Mouse (Mus musculus) spleen, adult 2 months (tissue): ENCODE data around the gene Gm45234. TPM values are rescaled to one million over a fixed set of nuclear protein-coding genes. Genes with fewer than 3 reads are reported as not detected.

Source experiments
- DNase-seq, 2 experiments: peaks; one replicate each; pipeline versions ENCODE4 v3.0.0 to v3.0.0-alpha.2; 2012 to 2021; ENCODE audit warnings: low spot score in 2 of 2, low read depth in 1 of 2
- H3K27ac ChIP-seq: fragments of 200-500 bp; 2 replicates; pipeline ENCODE4 v1.5.1; 2012; ENCODE audit warnings: low read length, inconsistent platforms; ENCODE audit not compliant: insufficient read depth
- H3K27me3 ChIP-seq: fragments of 200-500 bp; 2 replicates; pipeline ENCODE4 v1.6.1; 2012; ENCODE audit warnings: mild to moderate bottlenecking, moderate library complexity, low read length, inconsistent platforms; ENCODE audit not compliant: control insufficient read depth, insufficient read depth
- H3K36me3 ChIP-seq: fragments of 200-500 bp; 2 replicates; pipeline ENCODE4 v1.6.1; 2012; ENCODE audit warnings: mild to moderate bottlenecking, low read length, inconsistent platforms; ENCODE audit not compliant: control insufficient read depth, insufficient read depth
- H3K4me1 ChIP-seq: fragments of 200-500 bp; 2 replicates; pipeline ENCODE4 v1.6.1; 2011; ENCODE audit warnings: inconsistent platforms; ENCODE audit not compliant: control insufficient read depth, insufficient read depth, insufficient read length
- H3K4me3 ChIP-seq: fragments of 200-500 bp; 2 replicates; pipeline ENCODE4 v1.5.1; 2011; ENCODE audit warnings: mild to moderate bottlenecking, inconsistent platforms; ENCODE audit not compliant: insufficient read depth, insufficient read length; ENCODE audit errors: extremely low read depth
- CTCF ChIP-seq: fragments of 200-500 bp; IDR thresholded peaks from 2 replicates; pipeline ENCODE4 v1.5.1; 2011; ENCODE audit warnings: mild to moderate bottlenecking, inconsistent platforms; ENCODE audit not compliant: insufficient read depth, insufficient read length, insufficient replicate concordance; ENCODE audit errors: extremely low read depth
- POLR2A ChIP-seq: fragments of 200-500 bp; IDR thresholded peaks from 2 replicates; pipeline ENCODE4 v1.6.1; 2011; ENCODE audit warnings: low read depth, low read length, inconsistent platforms
- WGBS: fragments of 180-500 bp; shearing (Covaris S2); methylation state at CpG from one replicate; pipeline ENCODE4 v1.1.7; 2018; 5-methylcytosine and 5-hydroxymethylcytosine counted together
- polyA plus RNA-seq: library from polyadenylated mRNA; depleted of rRNA; stranded (reverse); fragments of >200 nt; gene quantifications from 2 replicates; pipeline ENCODE4 v1.2.3, GENCODE M21; 2012

Gene Gm45234
- polyA plus RNA-seq, 1 experiment: not detected

DNA sequence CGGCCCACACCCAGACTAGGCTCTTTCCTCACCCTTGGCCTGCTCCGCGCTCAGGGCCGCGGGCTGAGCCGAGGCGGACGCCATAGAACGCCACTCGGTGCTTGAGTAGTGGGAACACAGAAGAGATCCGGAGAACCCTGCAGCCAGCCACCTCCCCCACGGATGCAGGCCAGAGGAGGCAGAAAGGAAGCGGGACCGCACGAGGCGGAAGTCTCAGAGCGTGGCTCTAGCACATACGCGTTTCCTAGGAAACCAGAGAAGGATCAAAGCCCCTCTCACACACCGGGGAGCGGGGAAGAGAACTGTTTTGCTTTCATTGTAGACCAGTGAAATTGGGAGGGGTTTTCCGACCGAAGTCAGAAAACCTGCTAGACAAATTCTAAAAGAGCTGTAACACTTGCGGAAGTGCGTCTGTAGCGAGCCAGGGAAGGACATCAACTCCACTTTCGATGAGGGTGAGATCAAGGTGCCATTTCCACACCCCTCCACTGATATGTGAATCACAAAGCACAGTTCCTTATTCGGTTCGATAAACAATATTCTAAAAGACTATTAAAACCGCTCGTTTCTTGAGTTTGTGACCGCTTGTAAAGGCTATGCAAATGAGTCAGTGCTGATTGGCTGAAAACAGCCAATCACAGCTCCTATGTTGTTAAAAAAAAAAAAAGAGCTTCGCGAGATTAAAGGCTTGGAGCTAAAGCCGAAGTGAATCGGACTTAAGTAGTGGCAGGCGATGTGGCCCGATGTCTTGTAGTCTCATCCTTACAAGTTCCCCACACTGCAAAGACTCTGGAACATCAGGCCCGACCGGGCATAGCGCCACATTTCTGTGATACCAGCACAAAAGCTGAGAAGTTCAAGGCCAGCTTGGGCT, 14.7 kb downstream of the Gm45234 start, which contains the start of gene Grcc10:
TSS of gene Grcc10 (minus strand) at position 487 of the 874 bp plus-strand sequence.
- H3K27ac ChIP-seq: peak within 1 kb of the TSS; percentile 99
- under 1% methylated on average over 41 of the region's 41 CpGs for WGBS
- DNase-seq: peak; percentile 84 to 93
- no peaks in the 10 kb centered on the region for H3K27me3 ChIP-seq
- H3K4me3 ChIP-seq: peak within 1 kb of the TSS; percentile 92
- TF ChIP-seq CTCF (no peak), POLR2A (peak; percentile 86)
- 0 out of 2 replicates have a peak, but pooled peaks cover 4% of the 10 kb centered on the region for H3K36me3 ChIP-seq
- H3K4me1 ChIP-seq: peaks cover 45% of the 10 kb centered on the region

DNA sequence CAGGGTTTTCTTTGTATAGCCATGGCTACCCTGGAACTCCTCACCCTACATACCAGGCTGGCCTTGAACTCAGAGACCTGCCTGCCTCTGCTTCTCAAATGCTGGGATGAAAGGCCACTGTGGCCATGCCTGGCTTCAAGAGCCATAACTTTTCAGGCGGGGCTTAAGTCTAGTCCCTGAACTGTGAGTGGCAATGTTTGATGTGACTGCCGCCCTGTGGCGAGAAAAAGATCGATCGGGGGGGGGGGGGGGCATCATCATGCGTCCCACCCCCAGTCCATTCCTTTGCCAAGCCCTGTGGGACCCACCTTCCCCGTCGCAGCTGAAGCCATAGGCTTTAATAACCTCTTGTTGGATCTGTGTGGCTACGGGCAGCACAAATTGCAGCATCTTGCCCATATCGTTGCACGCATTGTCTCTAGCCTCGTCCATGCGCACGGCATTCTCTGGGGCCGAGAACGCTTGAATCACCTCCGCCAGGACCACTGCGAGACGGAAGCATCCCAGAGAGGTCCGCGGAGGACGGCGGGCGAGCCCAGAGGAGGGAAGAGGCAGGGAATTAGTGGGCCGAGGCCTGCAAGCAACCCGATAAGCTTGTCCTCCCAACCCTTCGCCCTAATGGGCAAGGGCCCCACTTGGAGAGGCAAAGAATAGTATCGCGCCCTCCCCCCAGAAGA, 15.5 kb downstream of the Gm45234 start:
- H3K36me3 ChIP-seq: 0 out of 2 replicates have a peak, but pooled peaks cover 4% of the 10 kb centered on the region
- H3K4me1 ChIP-seq: peaks cover 45% of the 10 kb centered on the region
- H3K4me3 ChIP-seq: peak overlapping the region; percentile 92
- H3K27ac ChIP-seq: peak overlapping the region; percentile 99
- DNase-seq: peak; percentile 52 to 55
- WGBS: under 1% methylated on average over 29 of the region's 29 CpGs
- H3K27me3 ChIP-seq: no peaks in the 10 kb centered on the region
- TF ChIP-seq POLR2A (no peak), CTCF (peak; percentile 35; the same call in 1 of the 2 replicates)

DNA sequence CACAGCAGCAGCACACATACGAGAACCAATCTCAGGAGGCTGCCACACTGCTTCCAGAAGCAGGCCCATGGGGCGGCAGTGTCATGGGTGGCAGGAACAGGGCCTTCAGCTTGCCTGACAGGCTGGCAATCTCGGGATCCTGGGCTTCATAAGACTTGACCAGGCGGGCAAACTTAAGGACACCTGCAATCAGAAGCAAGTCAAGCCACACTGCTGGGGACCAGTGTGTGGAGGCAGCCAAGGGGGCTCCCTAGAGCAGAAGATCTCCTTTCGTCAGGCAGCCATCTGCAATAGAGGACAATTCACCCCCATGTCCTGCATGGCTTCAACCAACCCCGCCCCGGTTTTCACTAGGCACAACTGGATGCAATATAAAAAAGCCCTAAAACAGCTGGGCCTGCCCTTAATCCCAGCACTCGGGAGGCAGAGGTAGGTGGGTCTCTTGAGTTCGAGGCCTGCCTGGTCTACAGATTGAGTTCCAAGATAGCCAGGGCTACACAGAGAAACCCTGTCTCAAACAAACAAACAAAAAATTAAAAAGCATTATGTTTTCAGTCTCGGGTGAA, 16.5 kb downstream of the Gm45234 start:
- WGBS: 75% methylated on average over 10 of the region's 10 CpGs
- 0 out of 2 replicates have a peak, but pooled peaks cover 4% of the 10 kb centered on the region for H3K36me3 ChIP-seq
- no peak overlapping the region for H3K4me3 ChIP-seq
- H3K27ac ChIP-seq: peak overlapping the region; percentile 78
- DNase-seq: no peak
- no peaks in the 10 kb centered on the region for H3K27me3 ChIP-seq
- peaks cover 40% of the 10 kb centered on the region for H3K4me1 ChIP-seq
- TF ChIP-seq CTCF (no peak), POLR2A (no peak)

DNA sequence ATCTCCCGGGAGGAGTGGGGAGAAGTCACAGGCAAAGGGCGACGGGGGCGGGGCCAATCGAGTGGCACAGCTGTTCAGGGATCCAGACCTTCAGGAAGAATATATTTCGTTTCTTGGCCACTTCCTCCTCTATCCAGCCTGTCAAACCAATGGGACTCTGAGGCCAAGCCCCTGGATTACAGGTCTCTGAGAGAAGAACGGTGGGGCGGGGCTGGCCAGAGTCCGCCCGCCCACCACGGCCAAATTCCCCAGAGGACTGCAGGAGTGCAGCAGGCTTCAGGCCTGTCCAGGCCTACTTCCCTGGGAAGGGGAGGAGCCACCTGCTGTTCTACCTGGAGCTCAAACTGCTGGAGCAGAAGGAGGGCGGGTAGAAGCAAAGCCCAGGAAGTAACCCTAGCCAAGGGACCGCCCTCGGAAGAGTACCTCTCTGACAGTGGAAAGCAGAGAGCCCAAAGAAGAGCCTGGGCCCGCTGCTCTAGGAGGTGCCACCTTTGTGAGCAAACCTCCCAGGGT, 17.3 kb downstream of the Gm45234 start, which contains the start of gene Ptpn6:
TSS of gene Ptpn6 (minus strand) at position 204 of the 513 bp plus-strand sequence.
- 24% methylated on average over 15 of the region's 15 CpGs for WGBS
- H3K4me3 ChIP-seq: peak within 1 kb of the TSS; percentile 32; the same call in 1 of the 2 replicates

DNA sequence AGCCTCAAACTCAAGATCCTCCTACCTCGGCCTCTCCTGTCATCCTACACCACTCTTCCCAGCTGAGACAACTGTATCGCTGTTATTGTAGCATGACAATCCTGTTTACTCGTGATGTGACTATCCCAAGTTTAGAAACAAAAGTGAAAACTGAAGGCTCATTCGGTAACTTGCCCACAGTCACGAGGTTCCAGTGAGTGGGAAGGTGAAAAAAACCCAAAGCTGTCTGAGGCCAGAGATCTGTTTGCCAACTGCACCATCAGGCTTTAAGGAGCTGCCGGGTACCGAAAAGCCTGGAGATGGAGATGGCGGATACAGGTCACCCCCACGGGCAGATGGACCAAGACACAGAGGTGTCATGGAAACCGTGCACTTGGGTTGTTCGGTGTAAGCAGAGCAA, 18.8 kb downstream of the Gm45234 start:
- Histone ChIP-seq H3K27me3 (no peaks in the 10 kb centered on the region), H3K4me1 (peaks cover 45% of the 10 kb centered on the region), H3K27ac (no peak overlapping the region), H3K36me3 (peaks cover 4% of the 10 kb centered on the region), H3K4me3 (no peak overlapping the region)
- WGBS: 91% methylated on average over 11 of the region's 11 CpGs
- DNase-seq: no peak
- TF ChIP-seq CTCF (no peak), POLR2A (no peak)

More for the DNA sequence above, 17.3 kb downstream of the Gm45234 start, which contains the start of gene Ptpn6:
- no peak for DNase-seq
- H3K27me3 ChIP-seq: no peaks in the 10 kb centered on the region
- peak within 1 kb of the TSS; percentile 78 for H3K27ac ChIP-seq
- TF ChIP-seq POLR2A: no peak
- TF ChIP-seq CTCF: no peak
- H3K4me1 ChIP-seq: peaks cover 46% of the 10 kb centered on the region
- 0 out of 2 replicates have a peak, but pooled peaks cover 4% of the 10 kb centered on the region for H3K36me3 ChIP-seq

DNA sequence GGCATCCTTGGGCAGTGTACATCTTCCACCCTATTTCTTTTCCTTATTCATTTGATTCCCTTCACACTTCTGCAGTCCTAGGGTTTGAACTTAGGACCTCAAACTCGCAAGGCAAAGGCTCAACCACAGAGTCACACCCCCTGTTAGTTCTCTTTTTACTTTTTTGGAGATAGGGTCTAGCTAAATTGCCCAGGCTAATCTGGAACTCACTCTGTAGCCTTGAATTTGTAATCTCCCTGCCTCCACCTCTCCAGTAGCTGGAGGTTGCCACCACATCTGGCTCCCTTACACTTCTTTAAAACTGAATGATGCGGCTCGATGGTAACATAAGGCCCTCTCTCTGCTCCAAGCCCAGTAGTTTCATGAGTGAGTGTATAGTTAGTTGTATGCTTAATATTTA, 21.4 kb downstream of the Gm45234 start:
- no peak for DNase-seq
- no peak overlapping the region for H3K4me3 ChIP-seq
- H3K27ac ChIP-seq: 0 out of 2 replicates have a peak overlapping the region, but pooled peaks have one; percentile 5
- peaks cover 15% of the 10 kb centered on the region for H3K36me3 ChIP-seq
- WGBS: 69% methylated on average over 3 of the region's 3 CpGs
- peaks cover 35% of the 10 kb centered on the region; the same call in 1 of the 2 replicates for H3K4me1 ChIP-seq
- TF ChIP-seq POLR2A: no peak
- TF ChIP-seq CTCF: no peak
- H3K27me3 ChIP-seq: no peaks in the 10 kb centered on the region
